Mouse (Mus musculus) MEL (cell line): ENCODE measurements around the gene Acad12. TPM values are rescaled to one million over a fixed set of nuclear protein-coding genes. Genes with fewer than 3 reads are reported as not detected.

Experiments
- DNase-seq: peaks from one replicate; pipeline ENCODE4 v3.0.0; 2011; ENCODE audit warnings: low read depth, low spot score
- H3K27ac ChIP-seq: 2 replicates; pipeline ENCODE4 v1.5.1; 2012; ENCODE audit warnings: low read depth, mild to moderate bottlenecking, control low read depth, low read length, moderate library complexity; ENCODE audit not compliant: control insufficient read depth
- H3K27me3 ChIP-seq, 2 experiments: fragments of 150-350 bp in 1 of 2; sonication (generic) in 1 of 2; 2 replicates each; pipeline ENCODE4 v1.6.1; 2012; ENCODE audit warnings: low read length in 2 of 2, mild to moderate bottlenecking in 2 of 2, improper control_type of control experiment in 1 of 2, moderate library complexity in 1 of 2; ENCODE audit not compliant: insufficient read depth in 2 of 2, control insufficient read depth in 1 of 2
- H3K36me3 ChIP-seq, 2 experiments: 2 replicates each; pipeline ENCODE4 v1.6.1; 2012 to 2014; ENCODE audit warnings: low read length in 2 of 2, improper control_type of control experiment in 1 of 2, inconsistent platforms in 1 of 2, mild to moderate bottlenecking in 1 of 2; ENCODE audit not compliant: insufficient read depth in 2 of 2, control insufficient read depth in 1 of 2
- H3K4me1 ChIP-seq, 2 experiments: fragments of 150-350 bp in 1 of 2; sonication (generic) in 1 of 2; 2 replicates each; pipeline ENCODE4 v1.6.1; 2012; ENCODE audit warnings: low read length in 2 of 2, improper control_type of control experiment in 1 of 2, mild to moderate bottlenecking in 1 of 2; ENCODE audit not compliant: insufficient read depth in 2 of 2, control insufficient read depth in 1 of 2
- H3K4me3 ChIP-seq, 2 experiments: fragments of 150-350 bp in 1 of 2; sonication (generic) in 1 of 2; 2 replicates each; pipeline ENCODE4 v1.5.1; 2012; ENCODE audit warnings: low read depth in 2 of 2, low read length in 2 of 2, mild to moderate bottlenecking in 2 of 2, moderate library complexity in 2 of 2, control low read depth in 1 of 2, improper control_type of control experiment in 1 of 2; ENCODE audit not compliant: control insufficient read depth in 1 of 2, insufficient read depth in 1 of 2
- H3K79me2 ChIP-seq: 2 replicates; pipeline ENCODE4 v1.6.1; 2012; ENCODE audit warnings: mild to moderate bottlenecking, low read length, moderate library complexity; ENCODE audit not compliant: control insufficient read depth, poor library complexity, insufficient read depth
- H3K9ac ChIP-seq: 2 replicates; pipeline ENCODE4 v1.6.1; 2012; ENCODE audit warnings: low read depth, mild to moderate bottlenecking, control low read depth, low read length, moderate library complexity; ENCODE audit not compliant: control insufficient read depth, poor library complexity, severe bottlenecking
- H3K9me3 ChIP-seq: fragments of 150-350 bp; sonication (generic); replicated peaks from 2 replicates; pipeline ENCODE4 v1.6.1; 2012; ENCODE audit warnings: mild to moderate bottlenecking, low read length, improper control_type of control experiment, moderate library complexity; ENCODE audit not compliant: insufficient read depth
- BHLHE40 ChIP-seq: IDR thresholded peaks from 2 replicates; pipeline ENCODE4 v1.6.1; 2012; ENCODE audit warnings: low read depth, mild to moderate bottlenecking, inconsistent platforms, low read length, improper control_type of control experiment, borderline replicate concordance
- CHD1 ChIP-seq: IDR thresholded peaks from 2 replicates; pipeline ENCODE4 v1.6.1; 2012; ENCODE audit warnings: low read depth, mild to moderate bottlenecking, inconsistent platforms, low read length, improper control_type of control experiment
- CHD2 ChIP-seq: IDR thresholded peaks from 2 replicates; pipeline ENCODE4 v1.6.1; 2011; ENCODE audit warnings: low read length, improper control_type of control experiment
- CTCF ChIP-seq, 3 experiments: IDR thresholded peaks in 2 of 3; conservative IDR thresholded peaks in 1 of 3; 2 replicates each; pipeline ENCODE4 v1.5.1; 2011 to 2012; ENCODE audit warnings: low read length in 3 of 3, low read depth in 2 of 3, mild to moderate bottlenecking in 2 of 3, improper control_type of control experiment in 1 of 3, inconsistent platforms in 1 of 3, mixed read lengths in 1 of 3, moderate library complexity in 1 of 3; ENCODE audit not compliant: control insufficient read depth in 1 of 3, insufficient read depth in 1 of 3, poor library complexity in 1 of 3, severe bottlenecking in 1 of 3
- E2F4 ChIP-seq: IDR thresholded peaks from 2 replicates; pipeline ENCODE4 v1.6.1; 2011; ENCODE audit warnings: low read depth, low read length, improper control_type of control experiment, borderline replicate concordance
- EP300 ChIP-seq, 2 experiments: IDR thresholded peaks; 2 replicates each; pipeline ENCODE4 v1.6.1; 2011; ENCODE audit warnings: improper control_type of control experiment in 2 of 2, low read length in 2 of 2, low read depth in 1 of 2, mild to moderate bottlenecking in 1 of 2
- ETS1 ChIP-seq: IDR thresholded peaks from 2 replicates; pipeline ENCODE4 v1.6.1; 2012; ENCODE audit warnings: low read depth, mild to moderate bottlenecking, inconsistent platforms, low read length, improper control_type of control experiment, moderate library complexity
- GATA1 ChIP-seq: IDR thresholded peaks from 2 replicates; pipeline ENCODE4 v1.6.1; 2011; ENCODE audit warnings: low read depth, low read length, improper control_type of control experiment
- HCFC1 ChIP-seq: IDR thresholded peaks from 2 replicates; pipeline ENCODE4 v1.6.1; 2012; ENCODE audit warnings: low read depth, mild to moderate bottlenecking, inconsistent platforms, low read length, improper control_type of control experiment, moderate library complexity
- JUND ChIP-seq: IDR thresholded peaks from 2 replicates; pipeline ENCODE4 v1.6.1; 2011; ENCODE audit warnings: low read depth, mild to moderate bottlenecking, improper control_type of control experiment, low read length
- KAT2A ChIP-seq: conservative IDR thresholded peaks from 2 replicates; pipeline ENCODE4 v1.6.1; 2012; ENCODE audit warnings: low read depth, low read length, improper control_type of control experiment, inconsistent platforms
- MAX ChIP-seq: IDR thresholded peaks from 2 replicates; pipeline ENCODE4 v1.6.1; 2011; ENCODE audit warnings: low read length, improper control_type of control experiment
- MAZ ChIP-seq: IDR thresholded peaks from 2 replicates; pipeline ENCODE4 v1.6.1; 2012; ENCODE audit warnings: low read depth, mild to moderate bottlenecking, inconsistent platforms, low read length, improper control_type of control experiment
- MEF2A ChIP-seq: IDR thresholded peaks from 2 replicates; pipeline ENCODE4 v1.6.1; 2014; ENCODE audit warnings: low read depth, mild to moderate bottlenecking, inconsistent platforms, low read length, improper control_type of control experiment; ENCODE audit not compliant: poor library complexity, insufficient replicate concordance, severe bottlenecking; ENCODE audit errors: extremely low read depth
- MXI1 ChIP-seq: IDR thresholded peaks from 2 replicates; pipeline ENCODE4 v1.6.1; 2011; ENCODE audit warnings: mild to moderate bottlenecking, low read depth, low read length, improper control_type of control experiment
- MYB ChIP-seq: IDR thresholded peaks from 2 replicates; pipeline ENCODE4 v1.6.1; 2011; ENCODE audit warnings: mild to moderate bottlenecking, low read depth, low read length, improper control_type of control experiment
- MYC ChIP-seq: IDR thresholded peaks from 2 replicates; pipeline ENCODE4 v1.6.1; 2011; ENCODE audit warnings: low read depth, mild to moderate bottlenecking, low read length, improper control_type of control experiment, moderate library complexity
- NELFE ChIP-seq: IDR thresholded peaks from 2 replicates; pipeline ENCODE4 v1.6.1; 2011; ENCODE audit warnings: low read depth, low read length, improper control_type of control experiment
- NRF1 ChIP-seq: IDR thresholded peaks from 2 replicates; pipeline ENCODE4 v1.6.1; 2014; ENCODE audit warnings: low read depth, mild to moderate bottlenecking, inconsistent platforms, low read length, improper control_type of control experiment, moderate library complexity; ENCODE audit not compliant: poor library complexity, insufficient read depth, severe bottlenecking
- POLR2A ChIP-seq, 2 experiments: IDR thresholded peaks; 2 replicates each; pipeline ENCODE4 v1.6.1; 2011 to 2012; ENCODE audit warnings: low read length in 2 of 2, mild to moderate bottlenecking in 2 of 2, control low read depth in 1 of 2, improper control_type of control experiment in 1 of 2, low read depth in 1 of 2, moderate library complexity in 1 of 2; ENCODE audit not compliant: control insufficient read depth in 1 of 2, insufficient read depth in 1 of 2, poor library complexity in 1 of 2
- POLR2AphosphoS5 ChIP-seq: IDR thresholded peaks from 2 replicates; pipeline ENCODE4 v1.6.1; 2012; ENCODE audit warnings: low read depth, borderline replicate concordance, mild to moderate bottlenecking, inconsistent platforms, low read length, moderate library complexity, mixed read lengths
- RCOR1 ChIP-seq: IDR thresholded peaks from 2 replicates; pipeline ENCODE4 v1.6.1; 2012; ENCODE audit warnings: low read depth, mild to moderate bottlenecking, inconsistent platforms, low read length, improper control_type of control experiment
- SIN3A ChIP-seq: IDR thresholded peaks from 2 replicates; pipeline ENCODE4 v1.6.1; 2012; ENCODE audit warnings: low read length, improper control_type of control experiment, inconsistent platforms
- SMC3 ChIP-seq: IDR thresholded peaks from 2 replicates; pipeline ENCODE4 v1.6.1; 2011; ENCODE audit warnings: low read depth, low read length, improper control_type of control experiment
- TAL1 ChIP-seq: IDR thresholded peaks from 2 replicates; pipeline ENCODE4 v1.6.1; 2012; ENCODE audit warnings: mild to moderate bottlenecking, inconsistent platforms, low read length, moderate library complexity, mixed read lengths
- TBP ChIP-seq: IDR thresholded peaks from 2 replicates; pipeline ENCODE4 v1.8.0; 2011; ENCODE audit warnings: low read depth, low read length, improper control_type of control experiment
- TCF12 ChIP-seq: IDR thresholded peaks from 2 replicates; pipeline ENCODE4 v1.6.1; 2014; ENCODE audit warnings: low read depth, mild to moderate bottlenecking, inconsistent platforms, low read length, improper control_type of control experiment, moderate library complexity
- UBTF ChIP-seq: IDR thresholded peaks from 2 replicates; pipeline ENCODE4 v1.6.1; 2012; ENCODE audit warnings: low read depth, mild to moderate bottlenecking, inconsistent platforms, low read length, improper control_type of control experiment, moderate library complexity, borderline replicate concordance; ENCODE audit not compliant: insufficient read depth
- USF1 ChIP-seq: IDR thresholded peaks from 2 replicates; pipeline ENCODE4 v1.6.1; 2014; ENCODE audit warnings: low read depth, mild to moderate bottlenecking, inconsistent platforms, low read length, improper control_type of control experiment, moderate library complexity
- USF2 ChIP-seq, 2 experiments: IDR thresholded peaks; 2 replicates each; pipeline ENCODE4 v1.6.1; 2011 to 2012; ENCODE audit warnings: improper control_type of control experiment in 2 of 2, low read length in 2 of 2, borderline replicate concordance in 1 of 2, inconsistent platforms in 1 of 2, low read depth in 1 of 2, mild to moderate bottlenecking in 1 of 2; ENCODE audit not compliant: insufficient read depth in 1 of 2
- ZC3H11A ChIP-seq: IDR thresholded peaks from 2 replicates; pipeline ENCODE4 v1.6.1; 2012; ENCODE audit warnings: low read depth, mild to moderate bottlenecking, inconsistent platforms, low read length, improper control_type of control experiment
- polyA plus RNA-seq, 2 experiments: library from polyadenylated mRNA; stranded (reverse) in 1 of 2; unstranded in 1 of 2; fragments of >175 nt in 1 of 2; fragments of >200 nt in 1 of 2; gene quantifications; 2 replicates each; pipeline versions ENCODE4 v1.2.1 to v1.2.4; 2012; ENCODE audit warnings: low replicate concordance in 2 of 2, low read depth in 1 of 2; ENCODE audit not compliant: insufficient read length in 2 of 2, insufficient read depth in 1 of 2, missing spikeins in 1 of 2
- total RNA-seq: library from RNA; depleted of rRNA; stranded (reverse); fragments of 300-350 nt; gene quantifications from 2 replicates; pipeline ENCODE4 v1.2.3, GENCODE M21; 2012

Gene Acad12
- total and polyA plus RNA-seq, 3 experiments: 2.6 to 6.4 TPM; not detected in 1

GRCm38 (mm10) chr5:121597332-121597731 lies 21.4 kb downstream of the Acad12 start:
- no peak overlapping the region for H3K4me3 ChIP-seq

GRCm38 (mm10) chr5:121596226-121596625 lies 22.5 kb downstream of the Acad12 start:
- DNase-seq: peak; percentile 60
- peak overlapping the region; percentile 64 for H3K27ac ChIP-seq
- peak overlapping the region; percentile 20; the same call in 1 of the 2 replicates for H3K9ac ChIP-seq
- H3K4me1 ChIP-seq: peaks cover 24 to 45% of the 10 kb centered on the region in 2 experiments
- no peaks in the 10 kb centered on the region for H3K27me3 ChIP-seq
- peaks cover 9% of the 10 kb centered on the region for H3K79me2 ChIP-seq
- no peak for TF ChIP-seq BHLHE40
- TF ChIP-seq MYC: no peak
- 0 out of 2 replicates have a peak, but pooled peaks have one; percentile 23 for TF ChIP-seq SIN3A
- peak; percentile 32; the same call in 1 of the 2 replicates for TF ChIP-seq TAL1
- TF ChIP-seq CHD2: no peak
- TF ChIP-seq POLR2A (IDR thresholded peaks at IDR 0.05; ENCODE audit: control insufficient read depth in 1 of 2, insufficient read depth in 1 of 2, low read depth in 1 of 2, low read length in 2 of 2, poor library complexity in 1 of 2): no peak
- no peak for TF ChIP-seq CHD1
- no peak for TF ChIP-seq E2F4
- no peak for TF ChIP-seq JUND
- TF ChIP-seq KAT2A: no peak
- no peak for TF ChIP-seq MEF2A
- TF ChIP-seq GATA1: peak; percentile 49; the same call in 1 of the 2 replicates
- no peak for TF ChIP-seq HCFC1
- 0 out of 6 replicates have a peak, but pooled peaks of 1 of the 3 experiments have one; percentile 3 for TF ChIP-seq CTCF (IDR thresholded peaks at IDR 0.05 in 2 of 3, conservative IDR thresholded peaks at IDR 0.05 in 1 of 3; ENCODE audit: control insufficient read depth in 1 of 3, insufficient read depth in 1 of 3, low read depth in 2 of 3, low read length in 3 of 3, poor library complexity in 1 of 3, severe bottlenecking in 1 of 3)
- 0 out of 2 replicates have a peak, but pooled peaks have one; percentile 26 for TF ChIP-seq ETS1
- H3K36me3 ChIP-seq: peaks cover 0 to 38% of the 10 kb centered on the region in 2 experiments; a peak in 2 of 4 replicates
- no peak overlapping the region for H3K4me3 ChIP-seq
- no peaks in the 10 kb centered on the region for H3K9me3 ChIP-seq

More at GRCm38 (mm10) chr5:121597332-121597731, 21.4 kb downstream of the Acad12 start:
- H3K4me1 ChIP-seq: peaks cover 19 to 35% of the 10 kb centered on the region in 2 experiments
- H3K36me3 ChIP-seq: peaks cover 0 to 36% of the 10 kb centered on the region in 2 experiments; a peak in 2 of 4 replicates
- H3K27ac ChIP-seq: peak overlapping the region; percentile 64
- TF ChIP-seq POLR2AphosphoS5 (no peak), NRF1 (0 out of 2 replicates have a peak, but pooled peaks have one; percentile 5), ZC3H11A (no peak), MAZ (0 out of 2 replicates have a peak, but pooled peaks have one; percentile 17), KAT2A (no peak), MEF2A (no peak), MXI1 (peak; percentile 82), E2F4 (no peak), USF2 (IDR thresholded peaks at IDR 0.05; ENCODE audit: borderline replicate concordance in 1 of 2, insufficient read depth in 1 of 2, low read depth in 1 of 2, low read length in 2 of 2) (peak in 1 of 2 experiments; percentile 62; a peak in 1 of 4 replicates), TCF12 (no peak), SIN3A (peak; percentile 67), EP300 (IDR thresholded peaks at IDR 0.05; ENCODE audit: low read depth in 1 of 2, low read length in 2 of 2) (peak; percentile 23 to 34; a peak in 1 of 4 replicates), NELFE (0 out of 2 replicates have a peak, but pooled peaks have one; percentile 35), POLR2A (IDR thresholded peaks at IDR 0.05; ENCODE audit: control insufficient read depth in 1 of 2, insufficient read depth in 1 of 2, low read depth in 1 of 2, low read length in 2 of 2, poor library complexity in 1 of 2) (no peak), MYC (peak; percentile 68), TBP (no peak), SMC3 (no peak), GATA1 (peak; percentile 69), MYB (no peak), ETS1 (peak; percentile 67), MAX (peak; percentile 78), RCOR1 (peak; percentile 46; the same call in 1 of the 2 replicates), USF1 (peak; percentile 91), CHD1 (no peak), UBTF (no peak)
- H3K79me2 ChIP-seq: peaks cover 9% of the 10 kb centered on the region
- DNase-seq: peak; percentile 73
- peak overlapping the region; percentile 38 for H3K9ac ChIP-seq
- no peaks in the 10 kb centered on the region for H3K27me3 ChIP-seq
- no peaks in the 10 kb centered on the region for H3K9me3 ChIP-seq
